Mouse (Mus musculus) embryonic facial prominence, embryonic 11.5 days (tissue): Measurements from ENCODE around the gene Mybpc2. TPM values are rescaled to one million over a fixed set of nuclear protein-coding genes. Genes with fewer than 3 reads are reported as not detected.

ENCODE experiments used
- ATAC-seq: fragments of 200-750 bp; cut with Nextera tagmentation; replicated peaks from 2 replicates; pipeline ENCODE4 v1.8.0; 2017; ENCODE audit warnings: low read depth; ENCODE audit not compliant: insufficient number of reproducible peaks, low FRiP score, low TSS enrichment
- DNase-seq: peaks from one replicate; pipeline ENCODE4 v3.0.0-alpha.2; 2015; ENCODE audit warnings: low spot score
- H3K27ac ChIP-seq: fragments of 300-500 bp; sonication (generic); replicated peaks from 2 replicates; pipeline ENCODE4 v1.5.1; 2014; ENCODE audit warnings: mild to moderate bottlenecking, low read depth, low read length, control low read depth
- H3K27me3 ChIP-seq: fragments of 300-500 bp; sonication (generic); 2 replicates; pipeline ENCODE4 v1.6.1; 2014; ENCODE audit warnings: mild to moderate bottlenecking, low read length, moderate library complexity, mixed read lengths; ENCODE audit not compliant: control insufficient read depth, insufficient read depth
- H3K36me3 ChIP-seq: fragments of 300-500 bp; sonication (generic); replicated peaks from 2 replicates; pipeline ENCODE4 v1.6.1; 2014; ENCODE audit warnings: low read depth, mild to moderate bottlenecking, low read length, moderate library complexity, mixed read lengths; ENCODE audit not compliant: control insufficient read depth, insufficient read depth
- H3K4me1 ChIP-seq: fragments of 300-500 bp; sonication (generic); 2 replicates; pipeline ENCODE4 v1.6.1; 2014; ENCODE audit warnings: low read length, mixed read lengths; ENCODE audit not compliant: control insufficient read depth, insufficient read depth
- H3K4me2 ChIP-seq: fragments of 300-500 bp; sonication (generic); 2 replicates; pipeline ENCODE4 v1.6.1; 2014; ENCODE audit warnings: low read depth, mild to moderate bottlenecking, control low read depth, low read length, moderate library complexity
- H3K4me3 ChIP-seq: fragments of 300-500 bp; sonication (generic); 2 replicates; pipeline ENCODE4 v1.5.1; 2014; ENCODE audit warnings: low read depth, low read length, control low read depth
- H3K9ac ChIP-seq: fragments of 300-500 bp; sonication (generic); replicated peaks from 2 replicates; pipeline ENCODE4 v1.6.1; 2014; ENCODE audit warnings: mild to moderate bottlenecking, control low read depth, low read length
- H3K9me3 ChIP-seq: fragments of 300-500 bp; sonication (generic); replicated peaks from 2 replicates; pipeline ENCODE4 v1.6.1; 2016; ENCODE audit warnings: mild to moderate bottlenecking, low read length, inconsistent platforms, mixed read lengths; ENCODE audit not compliant: control insufficient read depth
- WGBS: fragments of 180-500 bp; shearing (Covaris S2); extraction: QIAGEN DNeasy Blood & Tissue Kit; methylation state at CpG from one replicate; pipeline ENCODE4 v1.1.7; 2014; 5-methylcytosine and 5-hydroxymethylcytosine counted together
- polyA plus RNA-seq: library from polyadenylated mRNA; unstranded; fragments of >200 nt; fragmentation: Nextera tagmentation; extraction: Ambion mirVana; gene quantifications from 2 replicates; pipeline ENCODE4 v1.2.1, GENCODE M21; 2014

Gene Mybpc2
- polyA plus RNA-seq, 1 experiment from 2014 or later = not detected

DNA sequence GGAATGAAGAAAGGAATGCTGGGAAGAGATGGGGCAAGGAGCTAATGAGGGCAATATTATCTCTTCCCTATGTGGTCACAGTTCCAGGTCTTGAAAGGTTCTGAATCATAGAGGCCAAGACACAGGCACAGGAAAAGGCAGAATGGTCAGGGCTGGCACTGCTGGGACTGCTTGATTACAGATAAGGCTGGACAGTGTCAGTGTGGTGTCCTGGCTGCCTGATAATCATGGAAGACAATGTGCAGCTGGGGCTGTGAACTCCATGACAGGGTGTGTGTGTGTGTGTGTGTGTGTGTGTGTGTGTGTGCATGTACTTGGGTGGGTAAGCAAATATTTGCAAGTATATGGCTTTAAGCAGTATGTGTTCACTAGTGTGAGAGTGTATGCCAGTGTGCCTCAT is 17.0 kb downstream of the Mybpc2 start:
- H3K4me1 ChIP-seq = no peaks in the 10 kb centered on the region
- no peaks in the 10 kb centered on the region for H3K27me3 ChIP-seq
- H3K4me2 ChIP-seq = no peak overlapping the region
- no peaks in the 10 kb centered on the region for H3K36me3 ChIP-seq
- no peak for ATAC-seq
- no peak for DNase-seq
- H3K27ac ChIP-seq = no peak overlapping the region
- H3K9me3 ChIP-seq = no peaks in the 10 kb centered on the region
- no peak overlapping the region for H3K4me3 ChIP-seq
- no peak overlapping the region for H3K9ac ChIP-seq

DNA sequence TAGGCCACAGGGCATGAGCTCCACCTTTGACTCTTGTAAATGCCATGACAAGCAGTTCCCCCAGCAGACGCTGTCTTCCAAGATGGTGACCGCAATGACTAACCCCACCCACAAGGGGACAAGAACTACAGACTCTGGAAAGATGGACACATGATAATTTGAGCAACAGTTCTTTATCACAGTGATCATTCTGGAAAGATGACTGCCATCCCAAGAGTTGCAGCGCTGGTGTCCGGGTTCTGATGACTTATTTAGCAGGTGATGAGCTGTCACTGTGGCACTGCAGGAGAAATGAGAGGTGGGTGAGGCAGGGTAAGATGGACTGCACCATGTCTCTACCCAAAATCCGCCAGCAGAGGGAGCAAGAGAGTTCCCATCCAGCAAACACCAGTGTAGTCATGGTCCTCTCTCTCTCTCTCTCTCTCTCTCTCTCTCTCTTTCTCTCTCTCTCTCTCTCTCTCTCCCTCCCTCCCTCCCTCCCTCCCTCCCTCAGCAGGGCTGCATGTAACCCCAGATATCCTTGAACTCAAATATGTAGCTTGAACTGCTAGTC is 22.8 kb downstream of the Mybpc2 start:
- H3K9ac ChIP-seq = no peak overlapping the region
- no peak for ATAC-seq

DNA sequence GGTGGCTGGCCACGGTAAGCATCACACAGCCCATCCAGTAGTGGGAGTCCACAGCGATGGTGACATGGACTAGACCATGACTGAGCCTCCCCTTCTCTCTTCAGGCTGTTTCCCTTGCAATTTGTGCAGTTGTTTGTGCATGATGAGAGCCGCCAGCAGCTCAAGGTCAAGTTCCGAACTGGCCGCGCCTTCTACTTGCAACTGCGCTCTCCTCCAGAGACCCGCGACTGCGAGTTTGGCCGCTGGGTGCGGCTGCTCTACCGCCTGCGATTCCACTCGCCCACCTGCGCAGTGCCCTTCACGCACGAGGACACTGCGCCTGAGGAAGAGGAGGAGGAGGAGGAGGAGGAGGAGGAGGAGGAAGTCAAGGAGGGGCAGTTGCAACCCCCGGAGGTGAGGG is 24.4 kb downstream of the Mybpc2 start:
- Histone ChIP-seq H3K36me3 (no peaks in the 10 kb centered on the region), H3K27me3 (no peaks in the 10 kb centered on the region), H3K9me3 (no peaks in the 10 kb centered on the region), H3K27ac (no peak overlapping the region), H3K4me1 (no peaks in the 10 kb centered on the region), H3K4me3 (no peak overlapping the region), H3K9ac (no peak overlapping the region), H3K4me2 (no peak overlapping the region)
- WGBS = 55% methylated on average over 20 of the region's 20 CpGs
- DNase-seq = no peak
- ATAC-seq = no peak

More for the DNA sequence above, 22.8 kb downstream of the Mybpc2 start:
- no peaks in the 10 kb centered on the region for H3K4me1 ChIP-seq
- peak; percentile 79 for DNase-seq
- no peak overlapping the region for H3K27ac ChIP-seq
- H3K4me2 ChIP-seq = no peak overlapping the region
- H3K4me3 ChIP-seq = no peak overlapping the region
- no peaks in the 10 kb centered on the region for H3K27me3 ChIP-seq
- WGBS = 44% methylated on average over 5 of the region's 5 CpGs
- H3K9me3 ChIP-seq = no peaks in the 10 kb centered on the region
- H3K36me3 ChIP-seq = no peaks in the 10 kb centered on the region

DNA sequence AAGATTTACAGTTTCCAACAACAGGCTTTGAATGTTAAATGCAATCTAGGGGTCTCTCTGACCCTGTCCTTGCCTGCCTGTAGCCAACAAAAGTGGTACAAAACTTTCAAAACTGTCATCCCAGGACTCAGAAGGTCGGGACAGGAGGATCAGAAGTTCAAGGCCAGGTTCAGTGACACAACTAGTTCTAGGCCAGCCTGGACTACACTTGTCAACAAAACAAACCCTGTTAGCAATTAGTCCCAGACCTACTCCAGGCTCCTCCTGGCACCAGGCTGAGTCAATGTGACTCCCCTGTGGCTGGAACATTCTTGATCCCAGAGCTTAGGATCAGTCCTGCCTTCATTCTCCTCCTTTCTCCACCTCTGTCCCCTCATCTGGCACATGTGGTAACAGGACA is 25.5 kb downstream of the Mybpc2 start:
- H3K4me3 ChIP-seq = no peak overlapping the region
- H3K4me2 ChIP-seq = no peak overlapping the region
- no peaks in the 10 kb centered on the region for H3K27me3 ChIP-seq
- 63% methylated on average over 1 of the region's 1 CpGs for WGBS
- no peak for ATAC-seq
- no peak for DNase-seq
- H3K27ac ChIP-seq = no peak overlapping the region
- no peaks in the 10 kb centered on the region for H3K9me3 ChIP-seq
- no peaks in the 10 kb centered on the region; the same call in 1 of the 2 replicates for H3K4me1 ChIP-seq
- H3K36me3 ChIP-seq = no peaks in the 10 kb centered on the region
- no peak overlapping the region for H3K9ac ChIP-seq

DNA sequence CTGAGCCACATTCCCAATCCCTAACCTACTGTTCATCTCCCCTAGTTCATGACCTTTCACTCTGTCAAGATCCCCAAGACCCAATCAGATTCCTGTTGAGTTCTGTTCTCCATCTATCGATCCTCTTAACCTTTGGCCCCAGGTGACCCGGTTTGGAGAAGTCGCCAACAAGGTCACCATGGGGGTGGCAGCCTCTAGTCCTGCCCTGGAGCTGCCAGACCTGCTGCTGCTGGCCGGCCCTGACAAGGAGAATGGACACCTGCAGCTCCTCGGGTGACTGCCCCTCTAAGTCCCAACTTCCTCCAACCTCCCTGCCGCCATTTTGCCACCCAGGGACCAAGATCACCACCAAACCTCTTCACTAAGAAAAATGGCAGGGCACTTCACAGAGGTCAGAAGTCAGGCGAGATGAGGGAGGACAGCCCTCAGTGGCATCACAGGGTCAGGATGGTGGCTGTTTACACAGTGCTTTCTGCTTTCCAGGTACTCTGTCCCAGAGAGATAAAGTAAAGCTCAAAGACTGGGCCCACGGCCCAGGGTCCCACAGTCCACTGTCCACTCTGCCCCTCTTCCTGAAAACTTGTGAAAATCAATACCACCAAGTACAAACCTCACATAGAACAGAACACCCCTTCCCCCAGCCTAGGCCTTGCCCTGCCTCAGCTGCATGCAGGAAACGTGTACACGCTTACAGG is 26.9 kb downstream of the Mybpc2 start:
- Histone ChIP-seq H3K27me3 (no peaks in the 10 kb centered on the region), H3K9me3 (no peaks in the 10 kb centered on the region), H3K4me2 (peak overlapping the region; percentile 90), H3K4me3 (peak overlapping the region; percentile 77), H3K4me1 (no peaks in the 10 kb centered on the region; the same call in 1 of the 2 replicates), H3K36me3 (no peaks in the 10 kb centered on the region), H3K27ac (no peak overlapping the region), H3K9ac (peak overlapping the region; percentile 90)
- 85% methylated on average over 10 of the region's 10 CpGs for WGBS
- no peak for ATAC-seq
- no peak for DNase-seq

DNA sequence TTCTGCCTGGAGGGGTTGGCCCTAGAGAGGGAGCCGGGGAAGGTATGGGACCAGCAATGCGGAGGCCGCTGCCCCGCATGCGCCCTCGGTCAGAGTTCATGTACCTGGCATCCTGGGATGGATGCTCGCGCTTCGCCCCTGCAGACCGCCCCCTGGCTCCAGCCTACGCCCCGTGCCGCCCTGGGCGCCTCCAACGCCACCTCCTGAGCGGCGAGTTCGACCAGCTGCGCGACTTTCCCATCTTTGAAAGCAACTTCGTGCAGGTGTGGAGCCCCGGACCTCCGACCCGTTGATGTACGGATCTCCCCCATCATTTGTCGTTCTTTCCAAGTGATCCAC is 27.7 kb downstream of the Mybpc2 start:
- Histone ChIP-seq H3K27ac (peak overlapping the region; percentile 84), H3K36me3 (no peaks in the 10 kb centered on the region), H3K27me3 (no peaks in the 10 kb centered on the region), H3K4me3 (peak overlapping the region; percentile 77), H3K9me3 (no peaks in the 10 kb centered on the region), H3K4me2 (peak overlapping the region; percentile 90), H3K4me1 (no peaks in the 10 kb centered on the region; the same call in 1 of the 2 replicates), H3K9ac (peak overlapping the region; percentile 90)
- no peak for DNase-seq
- WGBS = under 1% methylated on average over 26 of the region's 26 CpGs
- ATAC-seq = no peak

DNA sequence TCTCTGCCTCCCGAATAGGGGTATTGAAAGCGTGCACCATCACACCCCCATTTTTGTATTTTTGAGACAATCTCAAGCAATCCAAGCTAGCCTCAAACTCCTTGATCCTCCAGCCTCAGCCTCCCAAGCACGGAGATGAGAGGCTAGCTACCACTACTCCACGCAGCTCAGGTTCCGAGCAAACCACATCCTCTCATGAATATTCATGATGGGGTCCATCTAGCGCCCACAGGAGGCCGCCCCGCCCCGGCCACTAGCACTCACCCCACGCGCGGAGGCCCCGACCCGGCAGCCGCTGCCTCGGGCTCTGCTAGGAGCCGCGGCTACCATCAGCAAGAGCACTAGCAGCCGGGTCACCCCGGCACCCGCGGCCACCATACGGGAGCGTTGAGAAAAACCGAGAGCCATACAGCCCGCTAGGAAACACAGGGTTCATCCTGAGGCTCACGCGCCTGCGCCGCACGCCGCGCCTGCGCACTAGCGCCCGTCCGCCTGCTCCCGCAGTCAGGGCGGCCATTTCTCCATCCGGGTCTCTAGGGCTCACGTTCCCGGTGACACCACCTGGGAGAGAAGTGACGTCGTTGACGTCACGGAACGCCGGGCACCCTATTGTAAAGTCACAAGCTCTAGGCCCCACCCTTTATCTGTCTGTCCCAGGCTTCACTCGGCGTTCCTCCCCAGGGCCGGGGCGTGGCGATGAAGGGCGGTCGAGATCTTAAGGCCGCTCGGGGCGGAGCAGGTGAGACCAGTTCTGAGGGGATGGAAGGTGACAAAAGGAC is 28.3 kb downstream of the Mybpc2 start, which contains the start of the genes Emc10 and Fam71e1:
Emc10 (minus strand) TSS at position 538 of the 779 bp plus-strand sequence.
Fam71e1 (plus strand) TSS at position 590 of the 779 bp plus-strand sequence.
- DNase-seq = peak; percentile 99
- ATAC-seq = peak; percentile 92
- Histone ChIP-seq H3K4me2 (peak within 1 kb of the TSS; percentile 90), H3K36me3 (peaks cover 2% of the 10 kb centered on the region; the same call in 1 of the 2 replicates), H3K4me1 (no peaks in the 10 kb centered on the region; the same call in 1 of the 2 replicates), H3K9me3 (no peaks in the 10 kb centered on the region), H3K4me3 (peak within 1 kb of the TSS; percentile 77), H3K27me3 (no peaks in the 10 kb centered on the region), H3K9ac (peak within 1 kb of the TSS; percentile 91), H3K27ac (peak within 1 kb of the TSS; percentile 93)
- under 1% methylated on average over 58 of the region's 58 CpGs for WGBS
